Mouse (Mus musculus): ENCODE measurements around the gene Slc38a1. TPM values are rescaled to one million over a fixed set of nuclear protein-coding genes. Genes with fewer than 3 reads are reported as not detected.

Gene Slc38a1
- total RNA-seq (2014; rRNA removed) = 82.6 and 89.1 TPM in 2 replicates
- polyA plus RNA-seq (2015; fragmentation: Nextera tagmentation; extraction: Ambion mirVana) = 109 and 115 TPM in 2 replicates

DNA sequence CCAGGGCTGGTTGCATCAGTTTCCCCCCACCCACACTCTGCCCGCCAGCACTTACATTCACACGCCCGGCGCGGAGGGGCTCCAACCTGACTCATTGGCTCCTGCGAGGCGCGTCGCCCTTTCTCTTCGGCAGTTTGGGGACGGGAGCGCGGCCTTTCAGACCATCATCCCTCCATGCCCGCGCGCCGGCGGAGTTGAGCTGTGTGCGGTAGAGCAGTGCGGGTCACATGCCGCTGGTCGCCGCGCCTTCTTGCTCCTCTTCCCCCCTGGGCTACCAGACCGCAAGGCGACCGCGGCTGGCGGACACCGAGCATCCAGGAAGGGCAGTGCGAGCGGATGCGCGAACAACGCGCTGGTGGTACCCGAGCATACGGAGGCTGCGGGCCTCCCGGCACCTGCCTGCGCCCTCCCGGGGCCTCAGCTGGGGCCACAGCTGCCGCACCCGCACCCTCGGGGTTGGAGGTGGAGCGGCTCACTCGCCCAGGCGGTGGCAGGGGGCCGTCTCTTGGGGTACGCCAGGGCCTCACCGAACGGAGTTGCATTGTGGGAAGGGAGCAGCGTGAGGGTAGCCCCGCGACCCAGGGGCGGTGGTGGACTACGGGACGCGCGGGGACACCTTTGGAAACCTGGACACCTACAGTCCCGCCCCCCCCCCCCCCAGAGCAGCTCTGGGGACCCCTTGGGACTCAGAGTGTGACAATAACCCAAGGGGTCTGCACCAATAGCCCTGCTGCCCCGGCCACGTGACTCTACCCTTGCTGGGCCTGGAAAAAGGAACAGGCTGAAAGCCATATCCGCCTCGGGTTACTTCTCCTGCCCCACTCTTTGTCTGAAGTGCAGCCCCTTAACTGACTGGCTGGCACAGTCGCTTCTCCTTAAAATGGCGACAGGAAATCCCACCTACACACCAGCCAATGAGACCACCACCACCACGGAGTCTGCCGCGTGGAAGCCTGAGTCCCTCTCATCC is at the start of gene Slc38a1:
TSS of gene Slc38a1 (minus strand) at position 478 of the 970 bp plus-strand sequence.
- H3K9ac ChIP-seq (replicated peaks; ENCODE audit: low read length) = peak within 1 kb of the TSS; percentile 95
- no peaks in the 10 kb centered on the region for H3K27me3 ChIP-seq (ENCODE audit: insufficient read depth, low read length)
- under 1% methylated on average over 64 of the region's 70 CpGs for WGBS
- peak within 1 kb of the TSS; percentile 69 for H3K4me3 ChIP-seq (ENCODE audit: low read length)
- no peaks in the 10 kb centered on the region for H3K36me3 ChIP-seq (ENCODE audit: insufficient read depth, low read length)
- no peak for TF ChIP-seq CTCF (IDR thresholded peaks at IDR 0.05; ENCODE audit: low read depth)
- no peaks in the 10 kb centered on the region for H3K9me3 ChIP-seq (ENCODE audit: low read length)
- H3K27ac ChIP-seq = peak within 1 kb of the TSS; percentile 100
- peak within 1 kb of the TSS; percentile 94 for H3K4me2 ChIP-seq (ENCODE audit: low read depth, low read length)
- ATAC-seq (peak; percentile 83), DNase-seq (ENCODE audit: low spot score) (peak; percentile 91)
- peaks cover 9% of the 10 kb centered on the region; the same call in 1 of the 2 replicates for H3K4me1 ChIP-seq (ENCODE audit: insufficient read depth, low read length)

DNA sequence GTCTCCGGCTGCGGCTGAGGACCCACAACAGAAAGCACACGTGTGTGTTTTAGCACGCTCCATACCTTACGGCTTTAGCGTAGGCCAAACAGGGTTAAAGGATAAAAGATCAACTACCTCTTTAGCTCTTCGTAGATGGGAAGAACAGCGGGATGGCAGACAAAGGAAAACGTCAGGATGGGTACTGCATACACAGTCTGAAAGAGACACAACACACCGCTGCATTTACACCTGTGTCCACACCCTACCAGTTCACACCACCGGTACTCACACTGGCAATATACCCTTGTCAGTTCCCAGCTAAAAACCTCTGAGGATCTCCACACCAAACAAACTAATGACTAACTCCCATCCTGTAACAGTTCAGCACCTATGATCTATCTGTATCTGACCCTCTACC is 49.7 kb upstream of the Slc38a1 start:
- Histone ChIP-seq H3K4me2 (ENCODE audit: low read depth, low read length) (no peak overlapping the region), H3K9ac (replicated peaks; ENCODE audit: low read length) (no peak overlapping the region), H3K27me3 (ENCODE audit: insufficient read depth, low read length) (no peaks in the 10 kb centered on the region), H3K4me3 (ENCODE audit: low read length) (no peak overlapping the region), H3K4me1 (ENCODE audit: insufficient read depth, low read length) (peaks cover 6% of the 10 kb centered on the region; the same call in 1 of the 2 replicates), H3K27ac (no peak overlapping the region), H3K9me3 (ENCODE audit: low read length) (no peaks in the 10 kb centered on the region), H3K36me3 (ENCODE audit: insufficient read depth, low read length) (peaks cover 74% of the 10 kb centered on the region)
- TF ChIP-seq CTCF (IDR thresholded peaks at IDR 0.05; ENCODE audit: low read depth) = no peak
- no peak for DNase-seq (ENCODE audit: low spot score)
- WGBS = 88% methylated on average over 11 of the region's 11 CpGs
- ATAC-seq = no peak

DNA sequence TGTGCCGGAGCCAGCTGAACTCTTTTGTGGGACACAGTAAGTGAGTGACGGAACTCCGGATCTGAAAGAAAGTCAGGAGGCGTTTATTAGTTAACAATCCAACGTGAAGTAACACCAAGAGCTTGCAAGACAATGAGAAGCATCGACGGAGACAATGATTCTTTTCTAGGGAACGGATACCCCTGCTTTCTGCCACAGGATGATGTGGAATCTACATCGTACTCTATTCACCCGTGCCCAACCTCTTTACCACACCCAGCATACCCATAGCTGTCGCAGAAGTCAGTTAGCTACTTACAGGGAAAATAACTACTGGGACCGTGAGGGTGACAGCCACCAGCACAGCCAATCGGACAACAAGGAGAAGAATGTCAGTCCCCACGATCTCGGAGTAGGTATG is 48.7 kb upstream of the Slc38a1 start:
- Histone ChIP-seq H3K9me3 (ENCODE audit: low read length) (no peaks in the 10 kb centered on the region), H3K4me1 (ENCODE audit: insufficient read depth, low read length) (no peaks in the 10 kb centered on the region), H3K27ac (no peak overlapping the region), H3K36me3 (ENCODE audit: insufficient read depth, low read length) (peaks cover 74% of the 10 kb centered on the region), H3K4me2 (ENCODE audit: low read depth, low read length) (no peak overlapping the region), H3K9ac (replicated peaks; ENCODE audit: low read length) (no peak overlapping the region), H3K4me3 (ENCODE audit: low read length) (no peak overlapping the region), H3K27me3 (ENCODE audit: insufficient read depth, low read length) (no peaks in the 10 kb centered on the region)
- DNase-seq (ENCODE audit: low spot score) (no peak), ATAC-seq (no peak)
- WGBS = 85% methylated on average over 15 of the region's 15 CpGs
- no peak for TF ChIP-seq CTCF (IDR thresholded peaks at IDR 0.05; ENCODE audit: low read depth)

DNA sequence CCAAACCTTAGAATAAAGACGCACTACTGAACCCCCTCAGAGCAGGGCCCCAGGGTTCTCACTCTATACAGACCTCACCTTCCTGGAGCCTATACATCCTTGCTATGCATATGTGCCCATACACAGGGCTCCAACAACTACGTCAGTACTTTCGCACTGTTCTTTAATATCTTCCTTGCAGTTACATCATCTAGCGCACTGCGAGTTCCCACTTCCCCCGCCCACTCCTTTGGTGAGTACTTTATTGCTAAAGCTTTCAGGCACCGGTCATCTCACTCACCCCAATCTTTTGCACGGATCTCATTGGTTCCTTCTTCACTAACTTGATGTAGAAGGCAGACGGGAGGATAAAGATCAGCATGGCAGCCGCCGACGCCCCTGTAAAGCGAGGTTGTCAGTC is 48.1 kb upstream of the Slc38a1 start:
- no peak for DNase-seq (ENCODE audit: low spot score)
- WGBS = 90% methylated on average over 13 of the region's 13 CpGs
- Histone ChIP-seq H3K9ac (replicated peaks; ENCODE audit: low read length) (no peak overlapping the region), H3K4me1 (ENCODE audit: insufficient read depth, low read length) (no peaks in the 10 kb centered on the region), H3K4me2 (ENCODE audit: low read depth, low read length) (no peak overlapping the region), H3K36me3 (ENCODE audit: insufficient read depth, low read length) (peaks cover 74% of the 10 kb centered on the region), H3K27ac (no peak overlapping the region), H3K9me3 (ENCODE audit: low read length) (no peaks in the 10 kb centered on the region), H3K27me3 (ENCODE audit: insufficient read depth, low read length) (no peaks in the 10 kb centered on the region), H3K4me3 (ENCODE audit: low read length) (no peak overlapping the region)
- TF ChIP-seq CTCF (IDR thresholded peaks at IDR 0.05; ENCODE audit: low read depth) = no peak
- no peak for ATAC-seq

DNA sequence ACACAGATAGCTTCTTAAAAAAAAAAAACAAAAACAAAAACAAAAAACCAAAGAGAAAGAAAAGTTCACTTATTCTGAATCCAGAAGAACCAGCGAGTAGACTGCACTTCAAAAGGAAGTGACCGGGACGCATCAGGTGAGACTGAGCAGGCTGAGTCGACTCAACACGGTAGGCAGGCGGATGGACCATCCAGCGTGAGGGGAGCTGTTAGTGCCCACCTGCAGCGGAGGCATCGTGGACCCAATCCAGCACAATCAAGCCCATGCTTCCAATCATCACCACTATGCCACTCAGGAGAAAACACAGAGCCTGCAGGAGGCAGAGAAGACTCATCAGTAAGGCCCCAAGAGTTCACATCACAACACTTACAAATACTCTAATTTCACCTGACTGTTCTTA is 47.2 kb upstream of the Slc38a1 start:
- no peaks in the 10 kb centered on the region for H3K27me3 ChIP-seq (ENCODE audit: insufficient read depth, low read length)
- DNase-seq (ENCODE audit: low spot score) = no peak
- no peak for ATAC-seq
- no peak overlapping the region for H3K27ac ChIP-seq
- no peaks in the 10 kb centered on the region for H3K9me3 ChIP-seq (ENCODE audit: low read length)
- H3K4me1 ChIP-seq (ENCODE audit: insufficient read depth, low read length) = no peaks in the 10 kb centered on the region
- 85% methylated on average over 9 of the region's 9 CpGs for WGBS
- no peak overlapping the region for H3K4me3 ChIP-seq (ENCODE audit: low read length)
- TF ChIP-seq CTCF (IDR thresholded peaks at IDR 0.05; ENCODE audit: low read depth) = no peak
- no peak overlapping the region for H3K9ac ChIP-seq (replicated peaks; ENCODE audit: low read length)
- no peak overlapping the region for H3K4me2 ChIP-seq (ENCODE audit: low read depth, low read length)
- H3K36me3 ChIP-seq (ENCODE audit: insufficient read depth, low read length) = peaks cover 67% of the 10 kb centered on the region

DNA sequence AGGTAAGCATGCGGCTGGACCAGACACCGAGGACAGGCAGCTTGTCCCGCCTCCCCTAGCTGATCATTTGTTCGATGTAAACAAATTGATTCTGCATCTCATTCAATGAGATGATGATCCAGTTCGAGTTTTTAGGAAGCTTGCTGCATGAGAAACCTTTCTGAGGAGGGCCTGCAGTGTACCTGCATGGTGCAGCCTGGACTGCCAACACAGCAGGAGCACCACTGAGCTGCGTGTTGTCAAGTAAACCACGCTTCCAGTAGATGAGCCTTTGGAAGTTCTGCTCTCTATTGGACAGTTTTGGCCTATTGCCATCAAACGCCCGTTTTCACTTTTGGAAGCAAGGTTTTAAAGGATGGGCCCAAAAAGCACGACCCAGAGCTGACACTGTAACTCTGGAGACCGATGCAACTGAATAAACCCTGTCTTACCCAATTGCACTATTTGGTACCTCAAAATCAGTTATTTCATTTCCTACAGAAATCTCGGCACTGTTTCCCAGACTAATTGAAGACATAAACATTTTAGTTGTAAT is 46.1 kb upstream of the Slc38a1 start:
- no peak overlapping the region for H3K4me2 ChIP-seq (ENCODE audit: low read depth, low read length)
- 68% methylated on average over 12 of the region's 12 CpGs for WGBS
- H3K9me3 ChIP-seq (ENCODE audit: low read length) = no peaks in the 10 kb centered on the region
- peaks cover 57% of the 10 kb centered on the region for H3K36me3 ChIP-seq (ENCODE audit: insufficient read depth, low read length)
- DNase-seq (ENCODE audit: low spot score) (no peak), ATAC-seq (no peak)
- H3K27ac ChIP-seq = no peak overlapping the region
- H3K27me3 ChIP-seq (ENCODE audit: insufficient read depth, low read length) = no peaks in the 10 kb centered on the region
- no peaks in the 10 kb centered on the region for H3K4me1 ChIP-seq (ENCODE audit: insufficient read depth, low read length)
- no peak overlapping the region for H3K9ac ChIP-seq (replicated peaks; ENCODE audit: low read length)
- no peak for TF ChIP-seq CTCF (IDR thresholded peaks at IDR 0.05; ENCODE audit: low read depth)
- H3K4me3 ChIP-seq (ENCODE audit: low read length) = no peak overlapping the region
